Mouse (Mus musculus): Measurements from ENCODE around the gene Dusp5. TPM values are rescaled to one million over a fixed set of nuclear protein-coding genes. Genes with fewer than 3 reads are reported as not detected.

The Dusp5 gene
- total and polyA plus RNA-seq, 2 experiments from 2014 or later = 2.5 to 11.2 TPM

DNA sequence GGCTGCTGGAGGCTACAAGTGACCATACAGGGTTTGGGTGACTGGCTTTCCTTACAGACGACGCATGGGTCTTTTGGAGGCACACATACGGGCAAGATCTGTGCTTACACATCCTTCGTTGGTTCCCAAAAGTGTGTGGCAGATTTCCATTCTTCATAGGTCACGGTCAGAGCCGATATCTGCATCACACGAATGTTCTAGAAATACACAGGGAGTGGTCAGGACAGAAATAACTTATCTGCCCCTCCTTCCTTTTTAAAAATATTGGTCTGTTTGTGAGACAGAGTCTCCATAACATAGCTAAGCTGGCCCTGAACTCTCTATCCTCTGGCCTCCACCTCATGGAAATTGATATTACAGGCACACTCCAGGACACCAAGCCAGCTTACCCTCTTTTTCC is 24.7 kb upstream of the Dusp5 start:
- no peaks in the 10 kb centered on the region for H3K4me1 ChIP-seq (ENCODE audit: insufficient read depth, low read length)
- H3K9me3 ChIP-seq (ENCODE audit: low read length) = no peaks in the 10 kb centered on the region
- no peak overlapping the region for H3K4me3 ChIP-seq (ENCODE audit: low read depth, low read length)
- no peaks in the 10 kb centered on the region for H3K36me3 ChIP-seq (ENCODE audit: insufficient read depth, low read length)
- no peak for DNase-seq (ENCODE audit: low spot score)
- H3K27ac ChIP-seq (ENCODE audit: low read depth, low read length) = no peak overlapping the region
- no peaks in the 10 kb centered on the region for H3K27me3 ChIP-seq (ENCODE audit: insufficient read depth, low read length)
- 95% methylated on average over 7 of the region's 7 CpGs for WGBS
- no peak for TF ChIP-seq CTCF (IDR thresholded peaks at IDR 0.05)
- no peak overlapping the region for H3K9ac ChIP-seq (replicated peaks; ENCODE audit: low read length, poor library complexity, severe bottlenecking)
- no peak for ATAC-seq (ENCODE audit: low FRiP score)
- no peak overlapping the region for H3K4me2 ChIP-seq (ENCODE audit: low read depth, low read length, poor library complexity, severe bottlenecking)

DNA sequence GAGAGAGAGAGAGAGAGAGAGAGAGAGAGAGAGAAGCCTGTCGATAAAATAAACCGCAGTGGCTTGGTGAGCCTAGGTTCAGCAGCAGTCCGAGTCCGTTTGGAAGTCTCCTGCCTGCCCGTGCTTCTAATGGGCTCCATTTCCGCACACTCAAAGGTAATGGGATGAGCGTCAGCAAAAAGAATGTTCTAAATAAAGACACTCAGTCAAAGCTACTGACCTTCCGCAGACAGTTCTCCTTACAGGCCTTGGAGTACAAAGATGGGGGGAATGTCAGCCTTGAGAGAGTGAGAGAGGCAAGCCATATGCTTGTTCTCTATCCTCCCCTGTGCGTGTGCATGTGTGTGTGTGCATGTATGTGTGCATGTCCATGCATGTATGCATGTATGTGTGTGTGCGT is 23.2 kb upstream of the Dusp5 start:
- ATAC-seq (ENCODE audit: low FRiP score) = no peak
- Histone ChIP-seq H3K4me1 (ENCODE audit: insufficient read depth, low read length) (no peaks in the 10 kb centered on the region), H3K9me3 (ENCODE audit: low read length) (no peaks in the 10 kb centered on the region), H3K27ac (ENCODE audit: low read depth, low read length) (no peak overlapping the region), H3K4me2 (ENCODE audit: low read depth, low read length, poor library complexity, severe bottlenecking) (no peak overlapping the region), H3K9ac (replicated peaks; ENCODE audit: low read length, poor library complexity, severe bottlenecking) (no peak overlapping the region), H3K4me3 (ENCODE audit: low read depth, low read length) (no peak overlapping the region), H3K27me3 (ENCODE audit: insufficient read depth, low read length) (no peaks in the 10 kb centered on the region), H3K36me3 (ENCODE audit: insufficient read depth, low read length) (no peaks in the 10 kb centered on the region)
- WGBS = 83% methylated on average over 10 of the region's 10 CpGs
- no peak for TF ChIP-seq CTCF (IDR thresholded peaks at IDR 0.05)
- DNase-seq (ENCODE audit: low spot score) = no peak

- H3K36me3 ChIP-seq (ENCODE audit: insufficient read depth, low read length) = no peaks in the 10 kb centered on the region
- whole genome bisulfite sequencing = 70% methylated on average over 8 of the region's 8 CpGs
- TF ChIP-seq CTCF (IDR thresholded peaks at IDR 0.05) = no peak
- H3K9ac ChIP-seq (replicated peaks; ENCODE audit: low read length, poor library complexity, severe bottlenecking) = no peak overlapping the region
- no peak overlapping the region for H3K4me2 ChIP-seq (ENCODE audit: low read depth, low read length, poor library complexity, severe bottlenecking)
- no peak overlapping the region for H3K4me3 ChIP-seq (ENCODE audit: low read depth, low read length)
- no peak overlapping the region for H3K27ac ChIP-seq (ENCODE audit: low read depth, low read length)
- DNase-seq (ENCODE audit: low spot score) (no peak), ATAC-seq (ENCODE audit: low FRiP score) (no peak)
- no peaks in the 10 kb centered on the region for H3K27me3 ChIP-seq (ENCODE audit: insufficient read depth, low read length)
- H3K9me3 ChIP-seq (ENCODE audit: low read length) = no peaks in the 10 kb centered on the region
- no peaks in the 10 kb centered on the region for H3K4me1 ChIP-seq (ENCODE audit: insufficient read depth, low read length)
Observed at GRCm38 (mm10) chr19:53507497-53507896, 21.4 kb upstream of the Dusp5 start.

DNA sequence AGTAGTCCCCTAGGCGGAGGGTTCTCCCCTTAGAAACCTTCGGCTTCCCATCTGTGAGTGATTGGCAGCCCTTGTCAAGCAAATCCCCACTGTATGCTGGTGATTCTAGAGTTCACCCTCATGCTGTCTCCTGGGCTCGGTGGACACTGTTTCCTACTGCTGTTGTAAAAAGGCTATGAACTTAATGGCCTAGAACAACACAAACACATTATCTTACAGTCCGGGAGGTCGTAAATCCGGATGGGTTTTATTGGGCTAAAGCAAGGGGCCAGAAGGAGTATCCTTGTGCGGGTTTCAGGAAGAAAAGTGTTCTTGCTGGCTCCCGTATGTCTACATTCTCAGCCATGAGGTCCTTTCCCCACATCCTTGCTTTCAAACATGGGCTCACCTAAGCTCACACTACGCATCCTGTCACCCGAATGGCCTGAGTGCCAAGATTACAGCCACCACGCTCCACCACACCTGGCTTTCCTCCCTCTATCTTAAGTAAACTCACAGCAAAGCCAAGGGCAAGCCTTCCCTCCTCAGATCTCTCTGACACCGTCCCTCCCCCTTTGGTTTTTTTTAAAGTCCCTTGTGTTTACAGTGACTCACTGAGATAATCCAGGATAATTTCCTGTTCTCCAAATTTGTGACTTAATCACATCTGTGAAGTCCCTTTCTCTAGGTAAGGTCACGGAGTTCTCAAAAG is 17.5 kb upstream of the Dusp5 start:
- DNase-seq (ENCODE audit: low spot score) (no peak), ATAC-seq (ENCODE audit: low FRiP score) (no peak)
- H3K36me3 ChIP-seq (ENCODE audit: insufficient read depth, low read length) = no peaks in the 10 kb centered on the region
- 89% methylated on average over 13 of the region's 13 CpGs for WGBS
- H3K4me3 ChIP-seq (ENCODE audit: low read depth, low read length) = no peak overlapping the region
- no peak overlapping the region for H3K9ac ChIP-seq (replicated peaks; ENCODE audit: low read length, poor library complexity, severe bottlenecking)
- H3K9me3 ChIP-seq (ENCODE audit: low read length) = no peaks in the 10 kb centered on the region
- H3K27ac ChIP-seq (ENCODE audit: low read depth, low read length) = no peak overlapping the region
- H3K4me1 ChIP-seq (ENCODE audit: insufficient read depth, low read length) = no peaks in the 10 kb centered on the region
- no peaks in the 10 kb centered on the region for H3K27me3 ChIP-seq (ENCODE audit: insufficient read depth, low read length)
- no peak overlapping the region for H3K4me2 ChIP-seq (ENCODE audit: low read depth, low read length, poor library complexity, severe bottlenecking)
- no peak for TF ChIP-seq CTCF (IDR thresholded peaks at IDR 0.05)

- no peak overlapping the region for H3K27ac ChIP-seq (ENCODE audit: low read depth, low read length)
- no peak overlapping the region for H3K4me3 ChIP-seq (ENCODE audit: low read depth, low read length)
- TF ChIP-seq CTCF (IDR thresholded peaks at IDR 0.05) = no peak
- H3K4me2 ChIP-seq (ENCODE audit: low read depth, low read length, poor library complexity, severe bottlenecking) = no peak overlapping the region
- DNase-seq (ENCODE audit: low spot score) = peak; percentile 67
- no peaks in the 10 kb centered on the region for H3K4me1 ChIP-seq (ENCODE audit: insufficient read depth, low read length)
- WGBS = 17% methylated on average over 18 of the region's 18 CpGs
- no peak overlapping the region for H3K9ac ChIP-seq (replicated peaks; ENCODE audit: low read length, poor library complexity, severe bottlenecking)
- no peaks in the 10 kb centered on the region for H3K27me3 ChIP-seq (ENCODE audit: insufficient read depth, low read length)
- no peak for ATAC-seq (ENCODE audit: low FRiP score)
- no peaks in the 10 kb centered on the region for H3K9me3 ChIP-seq (ENCODE audit: low read length)
- H3K36me3 ChIP-seq (ENCODE audit: insufficient read depth, low read length) = no peaks in the 10 kb centered on the region
Observed at GRCm38 (mm10) chr19:53517370-53518096, 11.4 kb upstream of the Dusp5 start.

GRCm38 (mm10) chr19:53519549-53519948 is 9.4 kb upstream of the Dusp5 start:
- WGBS = 89% methylated on average over 8 of the region's 8 CpGs
- no peak overlapping the region for H3K9ac ChIP-seq (replicated peaks; ENCODE audit: low read length, poor library complexity, severe bottlenecking)
- ATAC-seq (ENCODE audit: low FRiP score) (no peak), DNase-seq (ENCODE audit: low spot score) (no peak)
- no peaks in the 10 kb centered on the region for H3K27me3 ChIP-seq (ENCODE audit: insufficient read depth, low read length)
- no peak overlapping the region for H3K27ac ChIP-seq (ENCODE audit: low read depth, low read length)
- no peaks in the 10 kb centered on the region for H3K4me1 ChIP-seq (ENCODE audit: insufficient read depth, low read length)
- H3K4me3 ChIP-seq (ENCODE audit: low read depth, low read length) = no peak overlapping the region
- H3K9me3 ChIP-seq (ENCODE audit: low read length) = no peaks in the 10 kb centered on the region
- H3K36me3 ChIP-seq (ENCODE audit: insufficient read depth, low read length) = no peaks in the 10 kb centered on the region
- no peak for TF ChIP-seq CTCF (IDR thresholded peaks at IDR 0.05)
- no peak overlapping the region for H3K4me2 ChIP-seq (ENCODE audit: low read depth, low read length, poor library complexity, severe bottlenecking)
